Mouse (Mus musculus) cortical plate, adult 2 months (tissue): ENCODE data around the gene Egfl8.

Experiments
- CTCF ChIP-seq: fragments of 200-500 bp; IDR thresholded peaks from 2 replicates; pipeline ENCODE4 v1.5.1; 2011; ENCODE audit warnings: mild to moderate bottlenecking, control low read depth, low read length; ENCODE audit not compliant: insufficient read depth; ENCODE audit errors: extremely low read depth
- POLR2A ChIP-seq: fragments of 200-500 bp; IDR thresholded peaks from 2 replicates; pipeline ENCODE4 v1.6.1; 2011; ENCODE audit warnings: mild to moderate bottlenecking, low read length, control low read depth; ENCODE audit not compliant: insufficient read depth; ENCODE audit errors: extremely low read depth

DNA sequence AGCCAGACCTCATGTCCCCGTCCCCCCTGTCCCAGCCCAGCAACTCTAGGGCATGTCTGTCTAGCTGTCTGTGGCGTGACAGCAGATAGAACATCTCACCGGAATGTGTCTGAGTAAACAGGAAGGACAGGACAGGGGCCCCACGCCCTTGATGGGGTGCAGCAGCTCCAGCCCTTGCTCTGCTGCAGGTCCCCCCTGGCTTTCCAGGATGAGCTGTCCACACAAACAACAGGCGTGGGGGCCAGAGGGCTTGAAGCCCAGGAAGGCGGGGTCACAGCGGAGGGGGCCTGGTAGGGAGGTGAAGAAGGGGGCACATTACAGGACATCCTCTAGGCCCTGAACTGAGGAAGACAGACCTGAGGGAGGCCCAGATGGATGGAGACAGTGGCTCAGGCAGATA lies 39.4 kb upstream of the Egfl8 start:
- no peak for TF ChIP-seq CTCF
- TF ChIP-seq POLR2A, result no peak
